Mouse (Mus musculus) embryo, embryonic 10.5 days (tissue): ENCODE data around the gene Lars2.

Source experiments
- DNase-seq: peaks from one replicate; pipeline ENCODE4 v3.0.0-alpha.2; 2015; ENCODE audit warnings: low spot score

Lars2 gene

GRCm38 (mm10) chr9:123506270-123507146 is 139.8 kb downstream of the Lars2 start:
- DNase-seq = no peak

- no peak for DNase-seq
Measured at GRCm38 (mm10) chr9:123507380-123507779, 140.7 kb downstream of the Lars2 start.

GRCm38 (mm10) chr9:123508986-123509385 is 142.3 kb downstream of the Lars2 start:
- DNase-seq = no peak

- DNase-seq = no peak
Measured at GRCm38 (mm10) chr9:123509638-123510604, 143.2 kb downstream of the Lars2 start.

GRCm38 (mm10) chr9:123510926-123511325 is 144.2 kb downstream of the Lars2 start:
- DNase-seq = no peak
